Mouse (Mus musculus) B cell, adult 67 days (primary cell): ENCODE data around the gene Asb7. TPM values are rescaled to one million over a fixed set of nuclear protein-coding genes. Genes with fewer than 3 reads are reported as not detected.

Experiments
- total RNA-seq, 2 experiments: library from RNA; stranded (reverse); gene quantifications; 4 replicates each; pipeline ENCODE4 v1.2.4; 2023

The Asb7 gene
- total RNA-seq = 10 to 100 TPM; 19.3 to 23.3 TPM

DNA sequence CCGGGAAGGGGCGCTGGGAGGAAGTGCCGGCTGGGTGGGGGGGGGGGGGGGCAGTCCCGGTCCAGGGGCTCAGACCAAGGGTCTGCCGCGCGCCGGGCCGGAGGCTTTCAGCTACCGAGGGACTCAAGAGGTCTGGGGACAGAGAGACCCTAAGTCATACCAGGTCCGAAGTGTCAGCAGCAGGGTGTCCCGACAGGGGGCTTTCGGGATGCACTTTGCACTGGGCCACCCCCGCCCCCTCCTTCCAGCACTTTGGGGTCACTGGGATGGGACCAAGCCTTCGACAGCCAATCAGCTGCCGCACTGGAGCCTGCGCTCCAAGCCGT lies at the start of gene Asb7:
Gene Asb7 (minus strand): TSS at position 303 of the 326 bp plus-strand sequence.

GRCm38 (mm10) chr7:66689620-66690360 lies 394 bp upstream of the Asb7 start, which contains the start of gene Lins1:
Gene Lins1, plus strand, starts transcription at chr7:66689889.

Other genes with a start within 250 kb of the Asb7 start
- 10 to 100 TPM in 1 of 2 experiments, 1 to 10 TPM in 1; 8.7 to 10.2 TPM for gene Lins1, start 293 bp upstream of the Asb7 start, total RNA-seq
- not detected for gene Cers3, start 53.9 kb upstream of the Asb7 start, total RNA-seq
- gene Adamts17, start 150.1 kb upstream of the Asb7 start, total RNA-seq = not detected